Mouse (Mus musculus) thymus, postnatal 0 days (tissue): ENCODE measurements around the gene Zfp276. TPM values are rescaled to one million over a fixed set of nuclear protein-coding genes. Genes with fewer than 3 reads are reported as not detected.
"Not testable (repeated sequence)": the region's sequence is repeated elsewhere in the genome, so short reads cannot be mapped to it uniquely, and the experiment has no call there.

Experiments
- DNase-seq: peaks from one replicate; pipeline ENCODE4 v3.0.0-alpha.2; 2015; ENCODE audit warnings: low spot score
- polyA plus RNA-seq: library from polyadenylated mRNA; unstranded; fragments of >200 nt; fragmentation: Nextera tagmentation; extraction: Ambion mirVana; gene quantifications from 2 replicates; pipeline ENCODE4 v1.2.1, GENCODE M21; 2015

Zfp276 gene
- polyA plus RNA-seq, 1 experiment from 2014 or later = 18.8 TPM

DNA sequence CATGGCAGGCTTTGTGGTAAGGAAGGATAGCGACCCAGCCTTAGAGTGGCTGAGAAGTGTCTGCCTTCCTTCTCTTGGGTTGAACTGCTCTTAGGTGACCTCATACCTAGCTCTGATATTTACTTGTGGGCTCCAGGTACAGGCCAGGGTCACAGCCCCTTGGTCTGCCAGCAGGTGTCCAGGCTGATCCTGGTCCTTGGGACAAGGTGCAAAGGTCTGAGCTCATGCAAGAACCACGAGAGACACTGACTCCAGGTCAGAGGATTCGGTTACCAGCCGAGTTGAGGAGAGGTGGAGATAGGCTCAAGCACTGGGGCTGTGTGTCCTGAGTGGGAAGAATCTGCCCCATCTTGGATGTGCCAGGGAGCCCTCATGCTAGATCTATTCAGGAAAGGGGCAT is 9.6 kb upstream of the Zfp276 start:
- DNase-seq = no peak

DNA sequence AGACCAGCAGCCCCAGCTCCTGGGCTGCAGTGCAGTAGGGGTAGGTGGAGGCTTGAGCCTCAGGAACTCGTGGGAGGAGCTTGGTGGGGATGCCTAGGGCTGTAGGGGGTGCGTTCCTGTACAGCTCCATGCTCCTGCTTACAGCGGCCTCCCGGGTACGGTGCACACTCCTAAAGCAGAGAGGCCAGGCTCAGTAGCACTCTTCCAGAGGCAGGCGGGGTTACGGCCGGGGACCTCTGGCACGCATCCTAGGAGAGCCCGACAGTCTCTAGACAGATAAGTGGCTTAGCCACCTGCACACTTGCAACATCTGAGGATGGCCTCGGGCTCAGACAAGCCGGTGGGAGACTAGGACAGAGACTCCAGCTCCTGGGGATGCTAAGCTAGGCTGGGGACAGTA is 8.5 kb upstream of the Zfp276 start:
- DNase-seq = no peak

DNA sequence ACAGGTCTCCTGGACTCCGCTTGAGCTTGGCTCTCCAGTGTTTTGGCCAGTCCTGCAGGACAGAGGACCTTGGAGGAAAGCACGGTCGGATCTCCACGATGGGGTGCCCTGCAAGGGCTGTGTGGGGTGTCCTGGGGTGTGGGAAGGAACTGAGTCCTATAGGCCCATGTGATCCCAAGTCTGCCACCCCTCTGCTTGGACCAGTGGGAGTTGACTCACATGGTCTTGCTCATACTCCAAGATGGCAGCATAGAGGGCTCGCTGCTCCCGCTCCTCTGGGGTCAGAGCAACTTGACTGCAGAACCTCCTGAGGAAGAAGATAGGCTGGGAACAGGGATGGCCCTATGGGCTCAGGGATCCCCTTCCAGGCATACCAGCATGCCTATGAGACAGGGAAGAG is 6.2 kb upstream of the Zfp276 start:
- DNase-seq = no peak

DNA sequence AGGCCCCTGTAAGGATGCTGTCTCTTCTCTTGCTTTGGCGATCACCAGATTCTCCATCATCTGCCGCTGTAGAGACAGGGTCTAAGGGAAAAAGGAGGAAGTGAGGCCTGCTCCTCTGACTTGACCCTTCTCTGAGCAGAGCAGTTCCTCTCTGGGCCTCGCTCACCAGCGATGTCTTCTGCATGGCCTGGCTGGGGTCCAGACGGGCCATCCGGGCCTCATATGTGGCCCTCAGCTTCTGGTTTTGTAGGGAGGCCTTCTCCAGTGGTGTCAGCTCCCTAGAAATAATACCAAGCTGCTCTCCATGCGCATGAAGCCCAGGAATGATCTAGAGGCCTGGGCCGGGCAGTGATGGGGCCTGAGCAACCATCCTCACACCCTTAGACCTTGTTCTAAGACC is 5.4 kb upstream of the Zfp276 start:
- DNase-seq = no peak

DNA sequence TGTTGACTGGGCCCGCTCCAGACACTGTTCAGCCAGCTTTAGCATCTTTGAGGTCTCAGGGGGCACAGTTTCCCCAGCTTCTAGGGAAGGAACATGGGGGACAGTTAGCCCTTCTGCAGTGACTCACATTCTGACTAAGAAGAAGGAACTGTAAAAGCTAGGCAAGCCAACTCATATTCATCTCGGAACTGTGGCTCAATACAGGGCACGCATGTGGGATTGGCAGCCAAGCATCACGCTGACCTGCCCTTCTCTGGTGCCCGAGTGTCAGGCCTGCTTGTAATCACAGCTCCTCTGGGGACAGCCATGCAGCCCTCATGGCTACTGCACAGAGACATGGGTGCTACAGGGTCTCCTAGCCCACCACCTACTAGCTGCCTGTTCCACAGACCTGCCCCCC is 3.1 kb upstream of the Zfp276 start:
- DNase-seq = no peak

DNA sequence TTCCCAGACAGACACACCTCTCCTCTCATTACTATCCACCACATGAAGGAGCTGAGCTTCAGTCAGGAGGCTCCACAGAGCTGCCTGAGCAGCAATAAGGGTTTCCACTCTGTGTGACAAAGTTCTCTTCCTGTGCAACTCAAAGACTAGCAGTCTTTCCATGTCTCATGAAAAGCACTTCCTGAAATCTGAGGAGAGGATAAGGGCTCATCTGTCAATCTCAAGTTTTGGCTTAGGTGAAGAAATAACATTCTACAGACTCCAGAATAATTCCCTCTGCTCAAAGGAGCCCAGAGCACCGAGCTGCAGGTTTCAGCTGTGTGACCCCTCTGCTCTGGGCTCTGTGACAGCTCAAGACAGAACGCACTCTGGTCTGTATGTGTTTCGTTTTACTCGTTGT is 1.1 kb upstream of the Zfp276 start:
- no peak for DNase-seq

DNA sequence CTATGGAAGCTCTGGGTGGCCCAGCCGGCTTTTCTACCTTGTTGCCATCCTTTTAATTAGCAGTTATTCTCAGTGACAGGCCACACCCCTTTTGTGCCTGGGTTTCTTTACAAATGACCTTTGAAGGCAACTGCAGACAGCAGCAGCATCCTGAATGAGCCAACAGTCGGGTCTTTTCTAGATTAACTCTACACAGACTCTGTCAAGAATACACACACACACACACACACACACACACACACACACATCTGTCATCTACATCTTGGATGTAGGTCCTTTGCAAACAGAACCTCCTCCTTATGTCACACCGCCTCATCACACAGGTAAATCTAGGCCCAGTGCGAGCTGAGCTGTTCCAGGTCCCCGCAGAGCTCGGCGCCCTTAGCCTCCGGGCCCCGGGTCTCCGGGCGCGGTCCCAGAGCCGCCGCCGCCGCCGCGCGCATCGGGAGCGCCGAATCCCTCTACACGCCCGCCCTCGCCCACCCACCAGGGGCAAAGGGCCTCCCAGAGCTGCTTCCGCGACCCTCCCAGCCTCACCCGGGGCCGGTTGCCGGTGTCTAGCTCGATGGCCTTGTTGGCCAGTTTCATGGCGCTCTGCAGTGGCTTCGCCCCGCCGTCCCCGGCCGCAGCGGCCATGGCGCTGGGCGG is 420 bp upstream of the Zfp276 start:
- no peak for DNase-seq

DNA sequence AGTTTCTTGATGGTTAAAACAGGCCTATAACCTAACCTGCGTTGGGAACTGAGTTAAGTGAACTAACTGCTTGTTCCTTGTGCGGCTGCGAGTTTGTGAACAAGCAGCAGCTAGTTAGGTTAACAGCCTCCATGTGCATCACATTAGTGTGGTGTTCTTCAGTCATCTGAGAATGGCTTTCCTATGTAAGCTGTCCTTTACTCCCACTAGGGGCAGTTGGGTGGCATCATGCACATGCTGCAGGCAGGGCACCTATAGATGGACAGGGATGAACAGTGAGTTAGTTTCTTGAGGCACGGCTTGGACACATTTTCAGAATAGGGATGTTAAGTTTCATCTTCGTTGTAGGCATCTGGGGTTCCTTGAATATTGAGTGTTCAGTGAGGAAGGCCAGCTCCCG is 1.2 kb downstream of the Zfp276 start:
- no peak for DNase-seq

DNA sequence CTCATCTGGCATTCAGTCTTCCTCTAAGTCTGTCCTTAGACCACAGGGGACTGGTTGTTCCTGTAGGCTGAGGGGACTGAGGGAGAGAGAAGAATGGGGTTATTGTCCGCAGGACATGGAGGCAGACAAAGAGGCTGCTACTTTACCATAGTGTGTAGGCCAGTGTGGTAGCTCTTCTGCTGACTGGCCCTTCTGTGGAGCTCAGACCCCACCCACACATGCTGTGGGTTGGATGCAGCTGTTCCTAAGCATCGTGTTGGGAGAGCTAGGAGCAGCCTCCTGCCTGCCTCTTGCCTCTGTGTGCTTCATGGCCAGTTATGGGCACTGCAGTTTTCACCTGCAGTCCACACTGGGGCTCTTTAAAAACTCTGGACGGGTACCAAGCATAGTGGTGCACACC is 3.1 kb downstream of the Zfp276 start:
- DNase-seq = no peak

DNA sequence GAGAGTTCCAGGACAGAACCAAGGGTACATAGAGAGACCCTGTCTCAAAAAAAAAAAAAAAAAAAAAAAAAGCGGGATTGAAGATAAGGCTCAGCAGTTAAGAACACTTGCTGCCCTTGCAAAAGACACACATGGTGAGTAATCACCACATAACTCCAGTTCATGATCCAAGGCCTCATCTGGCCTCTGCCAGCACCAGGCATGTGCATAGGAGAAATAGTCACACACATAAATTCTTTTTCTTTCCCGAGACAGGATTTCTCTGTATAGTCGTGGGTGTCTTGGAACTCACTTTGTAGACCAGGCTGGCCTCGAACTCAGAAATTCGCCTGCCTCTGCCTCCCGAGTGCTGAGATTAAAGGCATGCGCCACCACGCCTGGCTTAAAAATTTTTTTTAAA is 3.6 kb downstream of the Zfp276 start:
- DNase-seq = not testable (repeated sequence)

DNA sequence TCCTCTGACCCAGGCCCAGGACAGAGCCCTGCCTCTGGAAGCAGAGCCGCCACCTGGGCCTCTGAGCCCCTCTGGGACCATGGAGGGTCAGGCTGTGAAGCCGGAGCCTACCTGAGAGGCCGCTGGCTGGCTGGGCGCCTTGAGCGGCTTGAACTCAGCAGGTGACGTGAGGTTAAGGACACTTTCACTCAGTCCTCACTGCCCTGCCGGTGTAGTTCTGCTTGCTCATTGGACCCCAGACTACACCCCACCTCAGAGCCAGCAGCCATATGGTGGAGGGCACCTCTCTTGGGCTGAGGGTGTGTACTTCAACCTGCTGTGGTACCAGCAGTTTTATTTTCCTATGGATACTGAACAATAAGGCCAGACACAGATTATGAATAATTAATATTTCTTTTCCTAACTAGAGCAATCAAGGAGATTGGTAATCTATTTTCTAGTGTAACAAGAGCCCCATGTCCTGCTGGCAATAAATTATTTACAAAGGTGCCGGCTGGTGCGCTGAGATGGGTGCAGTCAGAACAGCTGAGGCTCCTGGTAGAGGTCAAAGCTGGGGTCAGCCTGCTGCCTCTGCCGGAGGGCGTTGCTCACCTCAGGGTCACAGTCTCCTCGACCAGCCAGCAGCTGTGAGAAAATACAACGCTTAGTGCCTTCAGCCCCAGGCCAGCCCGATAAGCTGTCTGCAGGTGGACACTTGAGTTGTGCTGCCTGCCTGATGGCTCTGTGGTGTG is 14.1 kb downstream of the Zfp276 start:
- DNase-seq = no peak

DNA sequence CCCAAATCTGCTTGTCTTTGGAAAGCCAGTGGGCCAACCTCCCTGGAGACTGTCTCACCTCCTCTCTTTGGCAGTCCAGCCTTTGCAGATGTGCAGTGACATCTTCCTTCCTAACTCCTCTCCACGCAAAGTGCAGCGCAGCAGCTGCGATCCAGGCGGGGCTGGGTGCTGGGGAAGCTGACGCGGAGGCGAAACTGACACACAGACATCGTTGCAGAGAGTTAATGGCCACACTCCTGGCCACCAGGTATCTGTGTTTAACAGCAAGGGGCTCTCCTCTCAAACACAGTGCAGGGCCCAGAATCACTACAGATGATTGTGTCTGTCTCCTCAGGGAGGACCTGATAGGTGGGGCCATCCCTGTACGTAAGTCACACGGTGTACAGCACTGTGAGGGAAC is 17.2 kb downstream of the Zfp276 start:
- no peak for DNase-seq

DNA sequence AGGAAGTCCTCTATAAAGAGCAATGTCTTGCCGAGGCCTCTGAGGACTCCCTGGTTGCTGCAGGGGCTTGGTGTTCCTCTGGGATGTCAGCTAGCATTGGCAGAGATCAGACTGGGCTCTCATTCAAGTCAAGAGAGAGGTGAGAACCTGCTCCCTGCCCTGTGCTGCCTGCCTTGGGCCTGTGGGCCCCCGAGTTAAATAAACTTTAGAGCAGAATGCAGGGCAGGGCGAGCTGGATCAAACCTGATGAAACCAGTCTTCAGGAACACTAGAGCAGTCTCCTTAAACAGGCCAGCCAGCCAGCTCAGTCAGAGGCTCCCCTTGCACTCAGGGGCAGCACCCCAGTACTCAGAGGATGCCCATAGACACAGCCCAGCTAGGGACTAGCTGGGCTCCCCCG is 17.9 kb downstream of the Zfp276 start:
- DNase-seq = no peak

DNA sequence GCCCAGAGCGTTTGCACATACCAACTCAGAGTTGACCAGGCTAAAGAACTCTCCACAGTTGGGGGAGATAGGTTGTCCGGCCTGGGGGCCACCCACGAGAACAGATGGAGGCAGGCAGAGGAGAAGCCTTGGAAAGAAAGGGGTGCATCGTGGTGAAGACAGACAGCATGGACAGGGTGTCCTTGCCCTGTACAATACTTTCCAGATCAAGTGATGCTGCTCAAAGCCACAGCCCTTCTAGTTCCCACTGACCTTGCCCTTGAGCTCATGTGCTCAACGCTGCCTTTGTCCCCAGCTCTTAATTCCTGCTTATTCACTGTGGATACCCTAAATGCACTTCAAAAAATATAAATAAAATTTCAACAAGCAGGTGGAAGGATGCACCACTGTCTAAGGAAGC is 20.5 kb downstream of the Zfp276 start:
- no peak for DNase-seq

DNA sequence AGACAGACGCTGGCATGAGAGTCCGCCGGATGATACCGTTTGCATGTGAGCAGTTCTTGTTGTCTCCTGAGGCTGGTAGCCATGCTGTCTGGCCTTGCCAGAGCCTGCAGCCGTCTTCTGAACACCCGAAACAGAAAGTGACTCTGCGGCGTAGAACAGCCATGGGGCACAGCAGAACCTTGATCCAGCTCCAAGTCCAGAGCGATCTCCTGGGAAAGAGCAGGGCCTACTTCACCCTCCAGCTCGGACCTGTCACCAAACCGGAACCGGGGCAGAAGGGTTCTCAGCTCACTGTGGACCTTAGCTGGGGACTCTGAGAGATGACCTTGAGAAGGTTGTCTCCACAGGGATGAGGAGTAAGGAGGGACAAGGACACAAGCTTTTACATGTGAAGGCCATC is 21.1 kb downstream of the Zfp276 start:
- DNase-seq = no peak

DNA sequence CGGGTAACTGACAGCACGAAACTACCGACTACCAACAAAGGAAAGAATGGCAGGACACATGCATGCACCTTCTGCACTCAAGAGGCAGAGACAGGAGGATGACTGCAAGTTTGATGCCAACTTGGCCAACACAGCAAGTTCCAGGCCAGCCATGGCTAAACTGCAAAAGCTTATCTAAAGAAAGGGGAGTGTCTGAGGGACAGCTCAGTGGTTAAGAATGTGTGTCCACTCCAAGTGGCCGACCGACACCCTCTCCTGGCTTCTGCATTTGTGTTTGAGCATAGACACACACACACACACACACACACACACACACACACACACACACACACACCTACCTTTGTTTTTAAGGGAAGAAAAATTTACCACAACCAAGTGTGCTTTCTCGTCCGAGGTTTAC is 24.4 kb downstream of the Zfp276 start:
- DNase-seq = no peak

DNA sequence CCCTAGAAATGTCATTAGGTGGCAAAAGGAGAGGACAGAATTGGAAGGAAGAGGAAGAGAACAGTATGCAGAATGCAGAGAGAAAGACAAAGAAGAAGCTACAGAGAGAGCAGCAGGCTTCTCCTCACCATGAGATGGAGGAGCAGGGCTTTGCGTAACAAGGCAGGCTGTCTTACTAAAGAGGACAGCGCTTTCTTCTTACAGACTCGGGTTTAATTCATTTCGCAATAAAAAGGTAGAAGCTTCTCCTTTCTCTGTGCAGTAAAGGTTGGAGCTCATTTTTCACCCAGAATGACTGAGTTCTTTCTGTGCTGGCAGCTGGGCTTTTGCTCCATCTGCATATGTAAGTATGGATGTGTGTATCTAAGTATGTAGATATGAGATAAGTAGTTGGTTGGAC is 25.8 kb downstream of the Zfp276 start:
- DNase-seq = no peak

DNA sequence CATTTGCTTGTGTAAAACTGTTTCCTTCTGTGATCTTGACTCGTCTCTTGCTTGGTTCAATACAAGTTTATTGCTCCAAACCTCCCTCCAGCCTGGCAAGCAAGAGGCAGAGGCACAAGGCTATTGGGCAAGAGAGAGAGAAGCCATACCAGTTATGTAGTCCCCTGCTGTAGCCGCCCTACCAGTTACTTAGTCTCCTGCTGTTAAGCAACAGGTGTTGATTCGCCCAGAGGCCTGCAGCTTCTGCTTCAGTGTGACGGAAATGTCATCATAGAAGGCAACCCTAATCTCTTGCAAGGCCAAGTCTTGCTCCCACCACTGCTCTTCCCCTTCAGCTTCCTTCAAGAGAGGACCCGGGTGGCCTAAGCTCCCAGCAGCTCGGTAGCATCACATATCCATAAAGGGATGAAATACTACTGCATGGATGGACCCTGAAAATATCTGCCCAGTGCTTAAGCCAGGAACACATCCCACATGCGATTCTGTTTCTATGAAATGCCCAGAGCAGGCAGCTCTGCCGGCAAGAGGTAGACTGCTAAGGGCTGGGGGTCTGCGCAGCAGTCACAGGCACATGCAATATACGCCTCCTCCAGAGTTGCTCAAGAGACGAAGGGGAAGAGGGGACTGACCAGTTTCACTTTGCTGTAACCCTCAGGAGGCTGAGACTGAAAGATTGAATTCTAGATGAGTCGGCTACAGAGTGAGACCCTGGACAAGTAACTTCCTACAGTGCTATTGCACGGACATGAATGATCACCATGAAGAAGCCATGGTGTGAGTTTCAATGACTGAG is 26.5 kb downstream of the Zfp276 start:
- DNase-seq = no peak

DNA sequence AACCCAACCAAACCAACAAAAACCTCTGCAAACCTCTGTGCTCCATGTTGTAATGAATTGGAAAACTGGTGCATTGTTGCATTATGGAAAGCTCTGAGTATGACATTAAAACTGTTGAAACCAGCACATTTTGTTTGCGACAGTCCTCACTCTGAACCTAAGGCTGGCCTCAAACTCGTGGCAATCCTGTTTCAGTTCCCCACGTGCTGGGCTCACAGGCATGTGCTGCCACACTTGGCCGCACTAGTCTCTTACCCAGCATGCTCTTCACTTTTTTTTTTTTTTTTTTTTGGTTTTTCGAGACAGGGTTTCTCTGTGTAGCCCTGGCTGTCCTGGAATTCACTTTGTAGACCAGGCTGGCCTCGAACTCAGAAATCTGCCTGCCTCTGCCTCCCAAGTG is 29.0 kb downstream of the Zfp276 start:
- DNase-seq = not testable (repeated sequence)

DNA sequence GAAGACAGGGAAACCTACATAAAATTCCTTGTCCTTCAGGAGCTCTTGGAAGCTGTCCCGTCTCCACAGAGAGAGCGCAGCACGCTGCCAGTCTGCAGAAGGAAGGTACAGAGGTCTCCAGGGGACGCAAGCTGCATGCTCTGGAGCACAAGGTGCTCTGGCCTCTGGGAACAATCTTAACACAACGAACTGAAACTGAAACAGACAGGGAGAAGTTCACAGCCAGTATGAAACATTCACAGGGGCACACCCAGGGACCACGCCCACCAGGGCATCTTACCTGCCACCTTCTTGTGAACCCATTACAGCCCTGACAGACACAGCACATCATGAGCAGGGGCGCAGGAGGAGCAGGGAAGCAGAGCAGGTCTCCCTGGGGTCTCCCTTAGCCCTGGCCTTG is 30.0 kb downstream of the Zfp276 start:
- DNase-seq = no peak

DNA sequence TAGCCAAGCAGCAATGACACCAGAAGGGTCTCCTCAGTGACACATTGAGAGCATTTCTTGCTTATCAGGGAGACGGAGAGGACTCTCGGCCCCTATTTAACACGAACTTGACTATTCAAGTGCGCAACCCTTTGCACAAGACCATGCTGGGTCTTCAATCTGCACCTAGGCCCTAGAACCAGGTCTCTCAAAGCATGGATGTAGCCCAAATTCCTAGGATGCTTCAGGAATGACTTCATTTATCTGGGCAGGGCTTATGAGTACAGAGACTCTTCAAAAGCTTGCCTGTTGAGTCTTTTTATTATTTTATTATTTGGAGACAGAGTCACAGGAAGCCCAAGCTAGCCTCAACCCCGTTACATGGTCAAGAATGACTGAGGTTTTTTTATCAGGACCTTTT is 30.5 kb downstream of the Zfp276 start:
- no peak for DNase-seq

DNA sequence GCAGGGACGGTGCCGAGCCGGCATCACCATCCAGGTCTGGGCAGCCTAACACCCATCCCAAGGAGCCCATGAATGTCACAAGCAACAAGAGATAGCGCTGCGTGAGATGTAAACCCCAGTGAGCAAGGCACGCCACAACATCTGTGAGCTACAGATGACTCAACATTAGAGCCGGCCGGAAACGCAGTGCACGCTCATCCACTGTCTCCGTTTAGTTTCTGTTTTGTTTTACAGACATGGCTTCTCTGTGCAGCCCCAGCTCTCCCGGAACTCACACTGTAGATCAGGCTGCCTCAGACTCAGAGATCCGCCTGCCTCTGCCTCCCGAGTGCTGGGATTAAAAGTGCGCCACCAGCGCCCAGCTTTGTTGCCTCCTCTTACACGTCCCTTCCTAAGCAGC is 33.4 kb downstream of the Zfp276 start:
- DNase-seq = no peak

DNA sequence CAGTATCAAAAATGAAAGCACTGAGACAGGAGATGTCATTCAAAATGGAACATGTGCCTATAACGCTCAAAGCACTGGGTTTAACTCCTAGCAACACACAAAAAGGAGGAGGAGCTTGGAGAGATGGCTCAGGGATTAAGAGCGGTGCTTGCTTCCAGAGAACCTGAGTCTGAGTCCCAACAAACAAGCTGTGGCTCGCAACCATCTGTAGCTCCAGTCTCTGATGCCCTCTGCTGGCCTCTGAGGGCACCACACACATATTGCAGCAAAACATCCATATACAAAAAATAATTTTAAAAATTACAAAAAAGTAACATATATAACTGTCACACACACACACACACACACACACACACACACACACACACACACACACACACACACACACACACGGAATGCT is 36.2 kb downstream of the Zfp276 start:
- peak; percentile 33 for DNase-seq
